Mouse (Mus musculus) limb, embryonic 14.5 days (tissue): ENCODE results near the gene Id3. TPM values are rescaled to one million over a fixed set of nuclear protein-coding genes. Genes with fewer than 3 reads are reported as not detected.
A peak's percentile ranks its signal among the peaks of the same experiment; 100 is the strongest.

Experiments used
- ATAC-seq: fragments of 200-750 bp; cut with Nextera tagmentation; 2 replicates; pipeline ENCODE4 v1.8.0; 2017; ENCODE audit warnings: low read depth, moderate number of reproducible peaks, moderate TSS enrichment; ENCODE audit not compliant: low FRiP score
- DNase-seq: peaks from one replicate; pipeline ENCODE4 v3.0.0-alpha.2; 2015; ENCODE audit warnings: low spot score
- H3K27ac ChIP-seq: fragments of 300-500 bp; sonication (generic); replicated peaks from 2 replicates; pipeline ENCODE4 v1.5.1; 2014; ENCODE audit warnings: low read depth, mild to moderate bottlenecking, low read length, moderate library complexity, mixed read lengths
- H3K27me3 ChIP-seq: fragments of 300-500 bp; sonication (generic); 2 replicates; pipeline ENCODE4 v1.6.1; 2014; ENCODE audit warnings: low read length, mixed read lengths; ENCODE audit not compliant: control insufficient read depth, insufficient read depth
- H3K36me3 ChIP-seq: fragments of 300-500 bp; sonication (generic); 2 replicates; pipeline ENCODE4 v1.6.1; 2014; ENCODE audit warnings: mild to moderate bottlenecking, low read length, moderate library complexity, mixed read lengths; ENCODE audit not compliant: control insufficient read depth, insufficient read depth
- H3K4me1 ChIP-seq: fragments of 300-500 bp; sonication (generic); 2 replicates; pipeline ENCODE4 v1.6.1; 2014; ENCODE audit warnings: antibody characterized with exemption, low read length, mixed read lengths; ENCODE audit not compliant: control insufficient read depth, insufficient read depth
- H3K4me2 ChIP-seq: fragments of 300-500 bp; sonication (generic); replicated peaks from 2 replicates; pipeline ENCODE4 v1.6.1; 2014; ENCODE audit warnings: low read depth, mild to moderate bottlenecking, low read length, moderate library complexity; ENCODE audit not compliant: severe bottlenecking
- H3K4me3 ChIP-seq: fragments of 300-500 bp; sonication (generic); replicated peaks from 2 replicates; pipeline ENCODE4 v1.5.1; 2014; ENCODE audit warnings: low read length
- H3K9ac ChIP-seq: fragments of 300-500 bp; sonication (generic); 2 replicates; pipeline ENCODE4 v1.6.1; 2014; ENCODE audit warnings: mild to moderate bottlenecking, low read depth, low read length, moderate library complexity; ENCODE audit not compliant: severe bottlenecking
- H3K9me3 ChIP-seq: fragments of 300-500 bp; sonication (generic); 2 replicates; pipeline ENCODE4 v1.6.1; 2016; ENCODE audit warnings: low read length; ENCODE audit not compliant: control insufficient read depth
- POLR2A ChIP-seq: fragments of 200-500 bp; IDR thresholded peaks from 2 replicates; pipeline ENCODE4 v1.8.0; 2012; ENCODE audit warnings: inconsistent platforms, mild to moderate bottlenecking, moderate library complexity, borderline replicate concordance; ENCODE audit not compliant: insufficient read depth, insufficient read length; ENCODE audit errors: extremely low read depth
- WGBS: fragments of 180-500 bp; shearing (Covaris S2); extraction: QIAGEN DNeasy Blood & Tissue Kit; methylation state at CpG from one replicate; pipeline ENCODE4 v1.1.7; 2014; 5-methylcytosine and 5-hydroxymethylcytosine counted together
- polyA plus RNA-seq, 2 experiments: library from polyadenylated mRNA; depleted of rRNA in 1 of 2; stranded (reverse) in 1 of 2; unstranded in 1 of 2; fragments of >200 nt; fragmentation: Nextera tagmentation in 1 of 2; extraction: Ambion mirVana in 1 of 2; gene quantifications; 2 replicates each; pipeline versions ENCODE4 v1.2.1 to v1.2.3; 2012 to 2014

Gene Id3
- polyA plus RNA-seq, 2 experiments: 417 to 500 TPM

DNA sequence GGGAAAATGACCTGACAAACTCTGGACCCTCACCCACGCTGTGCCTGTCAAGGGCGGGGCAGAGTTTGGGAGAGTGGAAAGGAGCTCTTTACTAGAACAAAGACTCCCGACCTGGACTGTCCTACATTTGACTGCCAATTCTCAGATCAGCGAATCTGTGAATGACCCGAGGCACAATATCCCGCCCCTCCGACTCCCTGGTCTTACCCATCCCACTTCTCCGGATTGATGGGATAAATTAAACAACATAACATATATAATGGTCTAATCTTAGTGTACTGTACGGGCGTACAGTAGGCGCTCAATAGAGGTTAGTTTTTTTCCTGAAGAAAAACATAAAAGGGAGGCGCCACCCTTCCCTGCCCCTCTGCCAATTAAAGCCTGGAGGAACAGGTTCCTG is 28.2 kb downstream of the Id3 start:
- WGBS: 27% methylated on average over 12 of the region's 12 CpGs
- Histone ChIP-seq H3K9ac (peak overlapping the region; percentile 62; the same call in 1 of the 2 replicates), H3K4me3 (peak overlapping the region; percentile 72), H3K27me3 (no peaks in the 10 kb centered on the region), H3K27ac (no peak overlapping the region), H3K9me3 (no peaks in the 10 kb centered on the region), H3K4me1 (peaks cover 23% of the 10 kb centered on the region), H3K4me2 (peak overlapping the region; percentile 100), H3K36me3 (no peaks in the 10 kb centered on the region)
- no peak for TF ChIP-seq POLR2A
- DNase-seq (no peak), ATAC-seq (no peak)

DNA sequence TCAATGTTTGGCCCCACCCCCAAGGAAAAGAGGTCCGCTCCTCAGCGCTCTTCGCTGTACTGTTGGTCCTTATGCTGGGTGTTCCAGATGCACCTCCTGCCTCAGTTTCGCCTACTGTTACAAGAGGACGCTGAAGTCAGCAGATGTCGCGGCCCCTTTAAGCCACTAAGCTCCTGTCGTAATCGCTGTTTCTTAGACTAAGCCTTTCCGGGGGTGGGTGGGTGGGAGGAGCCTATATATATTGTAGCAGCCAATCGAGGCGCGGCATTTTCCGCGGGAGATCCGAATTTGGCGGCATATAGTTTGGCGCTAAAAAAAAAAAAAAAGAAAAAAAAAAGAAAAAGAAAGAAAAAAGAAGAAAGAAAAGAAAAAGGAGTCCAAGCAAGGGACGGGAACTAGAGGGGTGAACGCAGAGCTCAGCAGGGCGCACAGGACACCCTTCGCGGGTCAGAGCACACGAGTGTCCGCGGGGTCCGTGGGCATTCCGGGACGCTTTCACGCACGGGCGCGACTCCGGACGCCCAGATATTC is 28.8 kb downstream of the Id3 start, which contains the start of gene E2f2:
E2f2 (plus strand) TSS at position 384 of the 531 bp plus-strand sequence.
- peak; percentile 91 for DNase-seq
- Histone ChIP-seq H3K36me3 (no peaks in the 10 kb centered on the region), H3K9me3 (no peaks in the 10 kb centered on the region), H3K9ac (peak within 1 kb of the TSS; percentile 62), H3K27me3 (no peaks in the 10 kb centered on the region), H3K4me2 (peak within 1 kb of the TSS; percentile 100), H3K4me3 (peak within 1 kb of the TSS; percentile 72), H3K4me1 (peaks cover 24% of the 10 kb centered on the region), H3K27ac (peak within 1 kb of the TSS; percentile 71)
- under 1% methylated on average over 35 of the region's 35 CpGs for WGBS
- ATAC-seq: peak; percentile 64
- TF ChIP-seq POLR2A: 0 out of 2 replicates have a peak, but pooled peaks have one; percentile 21

DNA sequence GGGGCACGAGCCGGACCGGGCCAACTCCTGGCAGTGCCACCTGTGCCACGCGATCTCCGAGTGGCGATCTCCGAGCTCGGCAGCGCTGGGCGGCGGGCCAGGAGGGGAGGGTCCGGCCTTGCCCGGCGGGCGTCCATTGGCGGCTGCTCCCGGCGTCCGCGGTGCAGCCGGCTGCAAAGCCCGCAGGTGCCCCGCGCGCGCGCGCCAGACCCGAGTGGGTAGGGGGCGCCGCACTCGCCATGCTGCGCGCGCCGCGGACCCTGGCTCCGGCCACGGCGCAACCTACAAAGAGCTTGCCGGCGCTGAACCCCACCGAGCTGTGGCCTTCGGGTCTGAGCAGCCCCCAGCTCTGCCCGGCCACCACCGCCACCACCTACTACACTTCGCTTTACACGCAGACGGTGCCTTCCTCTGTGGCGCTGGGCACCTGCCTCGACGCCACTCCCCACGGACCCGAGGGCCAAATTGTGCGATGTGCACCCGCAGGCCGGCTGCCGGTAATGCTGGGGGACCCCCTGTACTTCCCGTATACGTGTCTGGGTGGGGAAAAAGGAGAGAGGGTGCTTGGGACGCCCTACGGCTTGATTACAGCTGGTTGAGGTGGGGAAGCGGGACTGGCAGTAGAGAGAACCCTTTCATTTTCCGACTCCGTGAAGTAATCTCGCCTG is 29.4 kb downstream of the Id3 start:
- peak; percentile 32; the same call in 1 of the 2 replicates for ATAC-seq
- DNase-seq: peak; percentile 45
- peaks cover 30% of the 10 kb centered on the region for H3K4me1 ChIP-seq
- peak overlapping the region; percentile 72 for H3K4me3 ChIP-seq
- peak overlapping the region; percentile 71 for H3K27ac ChIP-seq
- H3K27me3 ChIP-seq: no peaks in the 10 kb centered on the region
- TF ChIP-seq POLR2A: no peak
- peak overlapping the region; percentile 61 for H3K9ac ChIP-seq
- no peaks in the 10 kb centered on the region for H3K9me3 ChIP-seq
- peak overlapping the region; percentile 100 for H3K4me2 ChIP-seq
- H3K36me3 ChIP-seq: no peaks in the 10 kb centered on the region
- WGBS: 1% methylated on average over 45 of the region's 67 CpGs

DNA sequence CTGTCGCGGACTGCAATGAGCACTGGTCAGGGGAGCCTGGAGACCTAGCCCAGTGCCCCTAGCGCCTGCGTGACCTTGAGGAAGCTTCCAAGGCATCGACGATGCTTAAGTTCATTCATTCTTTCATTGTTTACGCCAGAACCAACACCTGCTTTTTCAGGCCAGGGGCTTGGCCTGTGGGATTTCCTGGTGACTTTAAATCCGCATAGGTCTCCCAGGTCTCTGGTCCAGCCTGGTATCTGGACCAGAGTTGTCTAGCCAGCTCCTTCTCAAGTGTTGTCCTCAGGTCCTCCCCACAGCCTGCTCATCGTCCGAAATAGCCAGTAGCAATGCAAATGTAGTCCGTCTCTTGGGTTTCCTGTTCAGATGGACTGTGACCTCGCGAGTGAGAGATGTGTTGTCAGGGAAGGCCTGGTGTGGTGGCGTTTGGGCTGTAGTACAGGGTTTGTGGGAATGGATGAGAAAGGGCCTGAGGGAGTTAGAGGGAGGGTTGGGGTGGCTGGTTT is 30.0 kb downstream of the Id3 start:
- no peak for TF ChIP-seq POLR2A
- no peaks in the 10 kb centered on the region for H3K36me3 ChIP-seq
- no peaks in the 10 kb centered on the region for H3K9me3 ChIP-seq
- WGBS: 6% methylated on average over 14 of the region's 14 CpGs
- peaks cover 32% of the 10 kb centered on the region for H3K4me1 ChIP-seq
- H3K4me3 ChIP-seq: peak overlapping the region; percentile 72
- DNase-seq (no peak), ATAC-seq (no peak)
- H3K27me3 ChIP-seq: no peaks in the 10 kb centered on the region
- H3K9ac ChIP-seq: peak overlapping the region; percentile 61
- H3K4me2 ChIP-seq: peak overlapping the region; percentile 100
- H3K27ac ChIP-seq: peak overlapping the region; percentile 71; the same call in 1 of the 2 replicates
